Mouse (Mus musculus): Measurements from ENCODE around the gene Sox5.
A peak's percentile ranks its signal among the peaks of the same experiment; 100 is the strongest.

The Sox5 gene

GRCm38 (mm10) chr6:144772175-144772918 lies 9.4 kb downstream of the Sox5 start:
- no peak for DNase-seq

GRCm38 (mm10) chr6:144769060-144769459 lies 12.7 kb downstream of the Sox5 start:
- DNase-seq, result peak in 1 of 2 experiments; percentile 32

- DNase-seq, result no peak
Observed at GRCm38 (mm10) chr6:144761902-144762301, 19.9 kb downstream of the Sox5 start.

GRCm38 (mm10) chr6:144759193-144759592 lies 22.6 kb downstream of the Sox5 start:
- DNase-seq, result no peak

GRCm38 (mm10) chr6:144757414-144757813 lies 24.4 kb downstream of the Sox5 start:
- no peak for DNase-seq

GRCm38 (mm10) chr6:144756444-144756843 lies 25.3 kb downstream of the Sox5 start:
- DNase-seq, result no peak

GRCm38 (mm10) chr6:144755304-144755703 lies 26.5 kb downstream of the Sox5 start:
- DNase-seq, result no peak

GRCm38 (mm10) chr6:144754366-144754765 lies 27.4 kb downstream of the Sox5 start:
- DNase-seq, result no peak

GRCm38 (mm10) chr6:144753963-144754296 lies 27.8 kb downstream of the Sox5 start:
- DNase-seq, result peak; percentile 12 to 43

GRCm38 (mm10) chr6:144753225-144753962 lies 28.4 kb downstream of the Sox5 start:
- no peak for DNase-seq

- DNase-seq, result no peak
Observed at GRCm38 (mm10) chr6:144751581-144751980, 30.2 kb downstream of the Sox5 start.

- no peak for DNase-seq
Observed at GRCm38 (mm10) chr6:144750197-144750596, 31.6 kb downstream of the Sox5 start.

GRCm38 (mm10) chr6:144746436-144746835 lies 35.3 kb downstream of the Sox5 start:
- no peak for DNase-seq

- no peak for DNase-seq
Observed at GRCm38 (mm10) chr6:144742559-144742958, 39.2 kb downstream of the Sox5 start.

GRCm38 (mm10) chr6:144741080-144741655 lies 40.6 kb downstream of the Sox5 start:
- peak; percentile 16 to 41 for DNase-seq

GRCm38 (mm10) chr6:144740343-144740742 lies 41.4 kb downstream of the Sox5 start:
- DNase-seq, result no peak

GRCm38 (mm10) chr6:144739753-144740152 lies 42.0 kb downstream of the Sox5 start:
- DNase-seq, result no peak

GRCm38 (mm10) chr6:144737786-144738185 lies 44.0 kb downstream of the Sox5 start:
- DNase-seq, result no peak

GRCm38 (mm10) chr6:144731251-144731970 lies 50.4 kb downstream of the Sox5 start:
- no peak for DNase-seq

- DNase-seq, result no peak
Observed at GRCm38 (mm10) chr6:144723530-144724144, 58.1 kb downstream of the Sox5 start.

- DNase-seq, result no peak
Observed at GRCm38 (mm10) chr6:144723024-144723423, 58.8 kb downstream of the Sox5 start.

GRCm38 (mm10) chr6:144720846-144721245 lies 60.9 kb downstream of the Sox5 start:
- no peak for DNase-seq

GRCm38 (mm10) chr6:144716376-144716775 lies 65.4 kb downstream of the Sox5 start:
- DNase-seq, result no peak
